Comparison of ENCODE assay signal across 9 mouse cellular contexts in genomic region chr4:133174361-133174760, GRCm38 (mm10). TPM values are rescaled to one million over a fixed set of nuclear protein-coding genes. Genes with fewer than 3 reads are reported as not detected.
A peak's percentile ranks its signal among the peaks of the same experiment; 100 is the strongest.
DNase-seq lines count a peak whose midpoint lies in the region; ATAC-seq and TF ChIP-seq lines count a peak whose summit lies in the region.
"Had no signal": no experiment of that assay in that cellular context is flagged by ENCODE, and none has a peak within 500 bp of the region (broad histone marks: within the 10 kb centered on the region; RNA-seq: fewer than 3 reads in every experiment).

No protein-coding gene starts in this region.

- ATAC-seq in liver, embryonic 15.5 days (ENCODE audit: insufficient read depth): no peak
- ATAC-seq in forebrain, embryonic 14.5 days: no peak
- ATAC-seq: midbrain, embryonic 15.5 days had no signal

- H3K36me3 ChIP-seq in spleen, adult 2 months (ENCODE audit: control insufficient read depth, insufficient read depth, low read length): peaks cover 5% of the 10 kb centered on the region
- peaks cover 26% of the 10 kb centered on the region for H3K36me3 ChIP-seq in heart, embryonic 10.5 days
- peaks cover 21% of the 10 kb centered on the region for H3K36me3 ChIP-seq in liver, embryonic 15.5 days (replicated peaks)
- H3K36me3 ChIP-seq in forebrain, embryonic 14.5 days (ENCODE audit: control insufficient read depth, insufficient read depth, low read length): peaks cover 9% of the 10 kb centered on the region; the same call in 1 of the 2 replicates
- H3K36me3 ChIP-seq: midbrain, embryonic 15.5 days had no signal

- no peaks in the 10 kb centered on the region for H3K27me3 ChIP-seq in spleen, adult 2 months (ENCODE audit: control insufficient read depth, insufficient read depth, low read length)
- no peaks in the 10 kb centered on the region for H3K27me3 ChIP-seq in heart, embryonic 10.5 days (ENCODE audit: insufficient read depth, poor library complexity, severe bottlenecking)
- H3K27me3 ChIP-seq in liver, embryonic 15.5 days: no peaks in the 10 kb centered on the region
- no peaks in the 10 kb centered on the region for H3K27me3 ChIP-seq in forebrain, embryonic 14.5 days (replicated peaks; ENCODE audit: control insufficient read depth, insufficient read depth, low read length)
- H3K27me3 ChIP-seq: midbrain, embryonic 15.5 days had no signal

- TF ChIP-seq CTCF in spleen, adult 2 months (IDR thresholded peaks at IDR 0.05; ENCODE audit: extremely low read depth, insufficient read depth, insufficient read length, insufficient replicate concordance): no peak

- no peak for TF ChIP-seq POLR2A in spleen, adult 2 months (IDR thresholded peaks at IDR 0.05; ENCODE audit: low read depth, low read length)

- peaks cover 42% of the 10 kb centered on the region for H3K4me1 ChIP-seq in spleen, adult 2 months (ENCODE audit: control insufficient read depth, insufficient read depth, insufficient read length)
- H3K4me1 ChIP-seq in heart, embryonic 10.5 days: peaks cover 48% of the 10 kb centered on the region
- peaks cover 86% of the 10 kb centered on the region for H3K4me1 ChIP-seq in liver, embryonic 15.5 days (replicated peaks)
- H3K4me1 ChIP-seq in forebrain, embryonic 14.5 days (ENCODE audit: control insufficient read depth, insufficient read depth, low read length): peaks cover 10% of the 10 kb centered on the region

- no peak overlapping the region for H3K9ac ChIP-seq in liver, embryonic 15.5 days
- no peak overlapping the region for H3K9ac ChIP-seq in forebrain, embryonic 14.5 days (ENCODE audit: low read length)
- H3K9ac ChIP-seq: midbrain, embryonic 15.5 days had no signal

- no peak overlapping the region for H3K4me3 ChIP-seq in spleen, adult 2 months (ENCODE audit: extremely low read depth, insufficient read depth, insufficient read length)
- H3K4me3 ChIP-seq in heart, embryonic 10.5 days: no peak overlapping the region
- no peak overlapping the region for H3K4me3 ChIP-seq in liver, embryonic 15.5 days (replicated peaks)
- no peak overlapping the region for H3K4me3 ChIP-seq in forebrain, embryonic 14.5 days (ENCODE audit: low read depth, low read length)
- H3K4me3 ChIP-seq: midbrain, embryonic 15.5 days had no signal

- no peak for DNase-seq in spleen, adult 2 months (ENCODE audit: low read depth in 1 of 2, low spot score in 2 of 2)
- DNase-seq in spleen, postnatal 14 days (ENCODE audit: low spot score in 2 of 2): no peak
- DNase-seq in heart, embryonic 10.5 days (ENCODE audit: low spot score): peak; percentile 75
- DNase-seq in thymus, postnatal 14 days: peak; percentile 66
- DNase-seq in forebrain, embryonic 14.5 days (ENCODE audit: low spot score): no peak
- no peak for DNase-seq in retina, postnatal 1 day
- DNase-seq in right cerebral cortex, adult 18-20 months: no peak

- no peaks in the 10 kb centered on the region for H3K9me3 ChIP-seq in heart, embryonic 10.5 days
- no peaks in the 10 kb centered on the region for H3K9me3 ChIP-seq in liver, embryonic 15.5 days (replicated peaks)
- H3K9me3 ChIP-seq in forebrain, embryonic 14.5 days (replicated peaks; ENCODE audit: control insufficient read depth, low read length): no peaks in the 10 kb centered on the region
- H3K9me3 ChIP-seq: midbrain, embryonic 15.5 days had no signal

- WGBS in spleen, adult 2 months: under 1% methylated on average over 4 of the region's 4 CpGs
- 40% methylated on average over 4 of the region's 4 CpGs for WGBS in heart, embryonic 10.5 days
- WGBS in liver, embryonic 15.5 days (ENCODE audit: insufficient replicate concordance): 13% methylated on average over 4 of the region's 4 CpGs
- 86% methylated on average over 4 of the region's 4 CpGs for WGBS in forebrain, embryonic 14.5 days

- H3K27ac ChIP-seq in spleen, adult 2 months (ENCODE audit: insufficient read depth, low read length): peak overlapping the region; percentile 89
- peak overlapping the region; percentile 11; the same call in 1 of the 2 replicates for H3K27ac ChIP-seq in heart, embryonic 10.5 days
- peak overlapping the region; percentile 66 for H3K27ac ChIP-seq in liver, embryonic 15.5 days (replicated peaks)
- no peak overlapping the region for H3K27ac ChIP-seq in forebrain, embryonic 14.5 days (ENCODE audit: low read depth, low read length)
- H3K27ac ChIP-seq: midbrain, embryonic 15.5 days had no signal

- H3K4me2 ChIP-seq in liver, embryonic 15.5 days: 0 out of 2 replicates have a peak overlapping the region, but pooled peaks have one; percentile 19
- no peak overlapping the region for H3K4me2 ChIP-seq in forebrain, embryonic 14.5 days (ENCODE audit: low read length)
- H3K4me2 ChIP-seq: midbrain, embryonic 15.5 days had no signal

RNA-seq across cellular contexts. Expression of gene Cd164l2, which starts 37.6 kb away (rescaled TPM):
- 0.19 and 0.54 TPM in 2 replicates for polyA plus RNA-seq in spleen, adult 2 months (2012; rRNA removed)
- 0.39 and 1.3 TPM in 2 replicates for polyA plus RNA-seq in heart, embryonic 10.5 days (2016; fragmentation: Nextera tagmentation; extraction: Ambion mirVana)
- not detected in 2 replicates for polyA plus RNA-seq in liver, embryonic 15.5 days (2015; fragmentation: Nextera tagmentation; extraction: Ambion mirVana)
- polyA plus RNA-seq in forebrain, embryonic 14.5 days (2014; fragmentation: Nextera tagmentation; extraction: Ambion mirVana): 0.43 and 1.4 TPM in 2 replicates

RNA-seq across cellular contexts. Expression of gene Gpr3, which starts 38.0 kb away (rescaled TPM):
- polyA plus RNA-seq in spleen, adult 2 months (2012; rRNA removed): 0.02 TPM in 1 of 2 replicates, not detected in the other
- polyA plus RNA-seq in heart, embryonic 10.5 days (2016; fragmentation: Nextera tagmentation; extraction: Ambion mirVana): 0.09 and 0.18 TPM in 2 replicates
- polyA plus RNA-seq in liver, embryonic 15.5 days (2015; fragmentation: Nextera tagmentation; extraction: Ambion mirVana): not detected in 2 replicates
- 0.62 and 1.1 TPM in 2 replicates for polyA plus RNA-seq in forebrain, embryonic 14.5 days (2014; fragmentation: Nextera tagmentation; extraction: Ambion mirVana)

RNA-seq across cellular contexts. Expression of gene Wasf2, which starts 44.1 kb away (rescaled TPM):
- polyA plus RNA-seq in spleen, adult 2 months (2012; rRNA removed): 76.2 and 87.6 TPM in 2 replicates
- polyA plus RNA-seq in heart, embryonic 10.5 days (2016; fragmentation: Nextera tagmentation; extraction: Ambion mirVana): 51.1 and 58.5 TPM in 2 replicates
- 44.0 and 52.0 TPM in 2 replicates for polyA plus RNA-seq in liver, embryonic 15.5 days (2015; fragmentation: Nextera tagmentation; extraction: Ambion mirVana)
- polyA plus RNA-seq in forebrain, embryonic 14.5 days (2014; fragmentation: Nextera tagmentation; extraction: Ambion mirVana): 28.3 and 30.4 TPM in 2 replicates

Comparison
In these comparisons a context has a peak if more than half of its experiments do, and no peak if none do; other contexts are left out.
1. DNase-seq: peak in heart, embryonic 10.5 days (single experiment) and thymus, postnatal 14 days (single experiment); none in spleen, adult 2 months (0 of 2), spleen, postnatal 14 days (0 of 2), forebrain, embryonic 14.5 days (single experiment), retina, postnatal 1 day (single experiment) and right cerebral cortex, adult 18-20 months (single experiment).